ENCODE assay signal across 20 mouse cellular contexts in the genomic region with DNA sequence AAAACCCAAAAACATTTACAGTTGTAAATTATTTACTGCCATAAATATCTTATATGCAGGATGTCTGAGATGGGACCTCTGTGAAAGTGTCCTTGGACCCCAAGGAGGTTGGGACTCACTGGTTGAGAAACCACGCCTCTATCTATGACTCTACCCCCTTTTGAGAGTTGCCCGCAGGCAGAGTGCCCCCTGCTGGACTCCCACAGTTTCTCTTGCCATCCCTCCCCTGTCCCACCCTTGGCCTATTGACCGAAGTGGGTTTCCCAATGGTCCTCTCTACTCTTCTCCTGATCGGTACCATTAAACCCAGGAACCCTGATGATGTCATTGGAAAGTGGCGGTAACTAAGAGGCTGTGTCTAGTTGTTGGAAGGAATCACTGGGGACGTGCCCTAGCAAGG. TPM values are rescaled to one million over a fixed set of nuclear protein-coding genes. Genes with fewer than 3 reads are reported as not detected.
DNase-seq lines count a peak whose midpoint lies in the region; ATAC-seq and TF ChIP-seq lines count a peak whose summit lies in the region.
"Had no signal": no experiment of that assay in that cellular context is flagged by ENCODE, and none has a peak within 500 bp of the region (broad histone marks: within the 10 kb centered on the region; RNA-seq: fewer than 3 reads in every experiment).

No protein-coding gene starts in this region.

- TF ChIP-seq EP300 in stomach, postnatal 0 days (optimal IDR thresholded peaks at IDR 0.05): no peak

- no peak for DNase-seq in forebrain, embryonic 10.5 days (ENCODE audit: extremely low spot score, low spot score)
- DNase-seq in kidney, postnatal 0 days (ENCODE audit: low spot score): no peak
- DNase-seq in kidney, adult 18-20 months: no peak
- no peak for DNase-seq in testis, postnatal 14 days (ENCODE audit: low spot score)
- no peak for DNase-seq in stomach, postnatal 0 days (ENCODE audit: low spot score)
- no peak for DNase-seq in adrenal gland, adult 2 months
- DNase-seq: adrenal gland, postnatal 25 days; cerebellum, adult 9-10 months; heart, postnatal 36 days; lung, postnatal 14 days; thymus, postnatal 25 days had no signal

- ATAC-seq in forebrain, embryonic 16.5 days: no peak
- ATAC-seq in kidney, postnatal 0 days (replicated peaks; ENCODE audit: low FRiP score, low read depth): no peak
- no peak for ATAC-seq in stomach, postnatal 0 days (ENCODE audit: low FRiP score, low TSS enrichment)
- ATAC-seq: forebrain, embryonic 14.5 days; inflammation-experienced regulatory T-cells, adult 6 months had no signal

- H3K4me3 ChIP-seq in forebrain, embryonic 10.5 days: no peak overlapping the region
- no peak overlapping the region for H3K4me3 ChIP-seq in forebrain, embryonic 16.5 days (replicated peaks; ENCODE audit: low read length)
- H3K4me3 ChIP-seq in kidney, postnatal 0 days (replicated peaks; ENCODE audit: low read depth, low read length): no peak overlapping the region
- no peak overlapping the region for H3K4me3 ChIP-seq in testis, adult 2 months (ENCODE audit: control insufficient read depth, low read depth, low read length)
- H3K4me3 ChIP-seq in stomach, postnatal 0 days (ENCODE audit: low read depth, low read length): no peak overlapping the region
- H3K4me3 ChIP-seq: neural tube, embryonic 13.5 days had no signal

- no peaks in the 10 kb centered on the region for H3K36me3 ChIP-seq in forebrain, embryonic 10.5 days (replicated peaks)
- H3K36me3 ChIP-seq in forebrain, embryonic 16.5 days (ENCODE audit: control insufficient read depth, insufficient read depth): no peaks in the 10 kb centered on the region
- H3K36me3 ChIP-seq in kidney, postnatal 0 days (ENCODE audit: insufficient read depth, low read length): no peaks in the 10 kb centered on the region
- H3K36me3 ChIP-seq in testis, adult 2 months (ENCODE audit: control insufficient read depth, insufficient read depth, low read length): no peaks in the 10 kb centered on the region
- no peaks in the 10 kb centered on the region for H3K36me3 ChIP-seq in stomach, postnatal 0 days (ENCODE audit: control insufficient read depth, insufficient read depth, low read length)
- H3K36me3 ChIP-seq: G1E; neural tube, embryonic 13.5 days had no signal

- H3K9ac ChIP-seq in forebrain, embryonic 16.5 days (replicated peaks; ENCODE audit: low read depth, low read length): no peak overlapping the region
- H3K9ac ChIP-seq in kidney, postnatal 0 days (ENCODE audit: low read depth, low read length): no peak overlapping the region
- no peak overlapping the region for H3K9ac ChIP-seq in stomach, postnatal 0 days (ENCODE audit: low read length)
- H3K9ac ChIP-seq: neural tube, embryonic 13.5 days had no signal

- no peak for TF ChIP-seq POLR2A in testis, adult 2 months (IDR thresholded peaks at IDR 0.05; ENCODE audit: control insufficient read depth, low read depth, low read length)

- peaks cover 22% of the 10 kb centered on the region for H3K27me3 ChIP-seq in forebrain, embryonic 10.5 days (ENCODE audit: poor library complexity, severe bottlenecking)
- H3K27me3 ChIP-seq in forebrain, embryonic 16.5 days (replicated peaks; ENCODE audit: control insufficient read depth, insufficient read depth, low read length): no peaks in the 10 kb centered on the region
- H3K27me3 ChIP-seq in kidney, postnatal 0 days (ENCODE audit: insufficient read depth, low read length): no peaks in the 10 kb centered on the region
- H3K27me3 ChIP-seq in testis, adult 2 months (ENCODE audit: control insufficient read depth, insufficient read depth, low read length): no peaks in the 10 kb centered on the region
- no peaks in the 10 kb centered on the region for H3K27me3 ChIP-seq in stomach, postnatal 0 days (ENCODE audit: control insufficient read depth, insufficient read depth, low read length)
- H3K27me3 ChIP-seq: neural tube, embryonic 13.5 days had no signal

- H3K4me2 ChIP-seq in forebrain, embryonic 16.5 days (ENCODE audit: low read length): no peak overlapping the region
- no peak overlapping the region for H3K4me2 ChIP-seq in kidney, postnatal 0 days (ENCODE audit: low read length)
- H3K4me2 ChIP-seq in stomach, postnatal 0 days (replicated peaks; ENCODE audit: low read depth): no peak overlapping the region

- WGBS in forebrain, embryonic 10.5 days: 93% methylated on average over 6 of the region's 6 CpGs
- 91% methylated on average over 6 of the region's 6 CpGs for WGBS in forebrain, embryonic 16.5 days
- WGBS in kidney, postnatal 0 days: 92% methylated on average over 6 of the region's 6 CpGs
- 90% methylated on average over 6 of the region's 6 CpGs for WGBS in stomach, postnatal 0 days

- TF ChIP-seq CTCF in kidney, postnatal 0 days (IDR thresholded peaks at IDR 0.05; ENCODE audit: low read depth): peak; percentile 15; the same call in 1 of the 2 replicates
- peak; percentile 13; the same call in 1 of the 2 replicates for TF ChIP-seq CTCF in testis, adult 2 months (IDR thresholded peaks at IDR 0.05; ENCODE audit: control insufficient read depth, insufficient read depth, insufficient replicate concordance, low read depth, low read length)
- TF ChIP-seq CTCF in stomach, postnatal 0 days (IDR thresholded peaks at IDR 0.05; ENCODE audit: low read depth): peak; percentile 26; the same call in 1 of the 2 replicates

- peak overlapping the region; percentile 63; the same call in 1 of the 2 replicates for H3K27ac ChIP-seq in forebrain, embryonic 10.5 days
- H3K27ac ChIP-seq in forebrain, embryonic 16.5 days (ENCODE audit: low read length): no peak overlapping the region
- H3K27ac ChIP-seq in kidney, postnatal 0 days: no peak overlapping the region
- no peak overlapping the region for H3K27ac ChIP-seq in testis, adult 2 months (ENCODE audit: control insufficient read depth, insufficient read depth, low read depth, low read length)
- H3K27ac ChIP-seq in stomach, postnatal 0 days (replicated peaks): no peak overlapping the region

- H3K4me1 ChIP-seq in forebrain, embryonic 10.5 days: peaks cover 46% of the 10 kb centered on the region
- peaks cover 13% of the 10 kb centered on the region for H3K4me1 ChIP-seq in forebrain, embryonic 16.5 days (replicated peaks; ENCODE audit: control insufficient read depth, insufficient read depth, low read length)
- H3K4me1 ChIP-seq in kidney, postnatal 0 days (replicated peaks; ENCODE audit: insufficient read depth, low read length): peaks cover 14% of the 10 kb centered on the region; the same call in 1 of the 2 replicates
- H3K4me1 ChIP-seq in testis, adult 2 months (ENCODE audit: control insufficient read depth, insufficient read depth, low read length): peaks cover 16% of the 10 kb centered on the region
- peaks cover 12% of the 10 kb centered on the region for H3K4me1 ChIP-seq in stomach, postnatal 0 days (replicated peaks; ENCODE audit: control insufficient read depth, insufficient read depth)

- no peaks in the 10 kb centered on the region for H3K9me3 ChIP-seq in forebrain, embryonic 10.5 days
- no peaks in the 10 kb centered on the region for H3K9me3 ChIP-seq in forebrain, embryonic 16.5 days (ENCODE audit: control insufficient read depth, low read length)
- no peaks in the 10 kb centered on the region for H3K9me3 ChIP-seq in kidney, postnatal 0 days (replicated peaks; ENCODE audit: low read length)
- no peaks in the 10 kb centered on the region for H3K9me3 ChIP-seq in stomach, postnatal 0 days (ENCODE audit: control insufficient read depth, low read length)
- H3K9me3 ChIP-seq: G1E; neural tube, embryonic 13.5 days had no signal

RNA-seq across cellular contexts. Expression of a gene that starts 35.2 kb away (rescaled TPM):
- 35.8 and 39.0 TPM in 2 replicates for polyA plus RNA-seq in forebrain, embryonic 10.5 days (2016; fragmentation: Nextera tagmentation; extraction: Ambion mirVana)
- 212 and 226 TPM in 2 replicates for polyA plus RNA-seq in forebrain, embryonic 16.5 days (2015; fragmentation: Nextera tagmentation; extraction: Ambion mirVana)
- polyA plus RNA-seq in kidney, postnatal 0 days (2015; fragmentation: Nextera tagmentation; extraction: Ambion mirVana): 22.7 and 25.1 TPM in 2 replicates
- 12.7 and 13.1 TPM in 2 replicates for polyA plus RNA-seq in testis, adult 2 months (2012; rRNA removed)
- 23.2 and 24.4 TPM in 2 replicates for polyA plus RNA-seq in stomach, postnatal 0 days (2015; fragmentation: Nextera tagmentation; extraction: Ambion mirVana)
- total RNA-seq in adrenal gland, adult 2 months (2021): 10 to 100 TPM; 56.1 to 68.7 TPM
- polyA plus RNA-seq in adrenal gland, adult 2 months (2012; rRNA removed): 53.8 and 74.8 TPM in 2 replicates
- polyA plus RNA-seq: inflammation-experienced regulatory T-cells, adult 6 months had no signal

RNA-seq across cellular contexts. Expression of a gene that starts 56.9 kb away (rescaled TPM):
- polyA plus RNA-seq in forebrain, embryonic 10.5 days (2016; fragmentation: Nextera tagmentation; extraction: Ambion mirVana): not detected in 2 replicates
- polyA plus RNA-seq in forebrain, embryonic 16.5 days (2015; fragmentation: Nextera tagmentation; extraction: Ambion mirVana): not detected in 2 replicates
- polyA plus RNA-seq in kidney, postnatal 0 days (2015; fragmentation: Nextera tagmentation; extraction: Ambion mirVana): 0.09 and 0.13 TPM in 2 replicates
- polyA plus RNA-seq in testis, adult 2 months (2012; rRNA removed): 0.10 TPM in 1 of 2 replicates, not detected in the other
- polyA plus RNA-seq in stomach, postnatal 0 days (2015; fragmentation: Nextera tagmentation; extraction: Ambion mirVana): 12.7 and 14.5 TPM in 2 replicates
- under 1 TPM in 1 of 2 experiments, not detected in 1; 0.21 TPM for total RNA-seq in adrenal gland, adult 2 months (2021)
- 0.07 TPM in 1 of 2 replicates, not detected in the other for polyA plus RNA-seq in adrenal gland, adult 2 months (2012; rRNA removed)
- total RNA-seq: adrenal gland, postnatal 25 days; layer of hippocampus, postnatal 14 days; monocyte, adult 5-6 weeks had no signal
- polyA plus RNA-seq: forebrain, embryonic 14.5 days; G1E; inflammation-experienced regulatory T-cells, adult 6 months; limb, embryonic 11.5 days had no signal

Comparison
In these comparisons a context has a peak if more than half of its experiments do, and no peak if none do; other contexts are left out.
1. RNA of a gene that starts 56.9 kb away (polyA plus RNA-seq): 12.7 to 14.5 TPM in stomach, postnatal 0 days; 0.09 to 0.13 TPM in kidney, postnatal 0 days, 0.10 TPM in testis, adult 2 months, not detected in forebrain, embryonic 10.5 days, not detected in forebrain, embryonic 16.5 days and 0.07 TPM in adrenal gland, adult 2 months; every median in the first group is over 10 times any median in the second.
2. Peak in every context shown above with its lines, with median percentiles within 50 percentile points of each other: CTCF ChIP-seq.